Mouse (Mus musculus) limb, embryonic 14.5 days (tissue): Measurements from ENCODE around the gene Apopt1. TPM values are rescaled to one million over a fixed set of nuclear protein-coding genes. Genes with fewer than 3 reads are reported as not detected.

ENCODE experiments used
- ATAC-seq: fragments of 200-750 bp; cut with Nextera tagmentation; 2 replicates; pipeline ENCODE4 v1.8.0; 2017; ENCODE audit warnings: low read depth, moderate number of reproducible peaks, moderate TSS enrichment; ENCODE audit not compliant: low FRiP score
- DNase-seq: peaks from one replicate; pipeline ENCODE4 v3.0.0-alpha.2; 2015; ENCODE audit warnings: low spot score
- H3K27ac ChIP-seq: fragments of 300-500 bp; sonication (generic); replicated peaks from 2 replicates; pipeline ENCODE4 v1.5.1; 2014; ENCODE audit warnings: low read depth, mild to moderate bottlenecking, low read length, moderate library complexity, mixed read lengths
- H3K27me3 ChIP-seq: fragments of 300-500 bp; sonication (generic); 2 replicates; pipeline ENCODE4 v1.6.1; 2014; ENCODE audit warnings: low read length, mixed read lengths; ENCODE audit not compliant: control insufficient read depth, insufficient read depth
- H3K36me3 ChIP-seq: fragments of 300-500 bp; sonication (generic); 2 replicates; pipeline ENCODE4 v1.6.1; 2014; ENCODE audit warnings: mild to moderate bottlenecking, low read length, moderate library complexity, mixed read lengths; ENCODE audit not compliant: control insufficient read depth, insufficient read depth
- H3K4me1 ChIP-seq: fragments of 300-500 bp; sonication (generic); 2 replicates; pipeline ENCODE4 v1.6.1; 2014; ENCODE audit warnings: antibody characterized with exemption, low read length, mixed read lengths; ENCODE audit not compliant: control insufficient read depth, insufficient read depth
- H3K4me2 ChIP-seq: fragments of 300-500 bp; sonication (generic); replicated peaks from 2 replicates; pipeline ENCODE4 v1.6.1; 2014; ENCODE audit warnings: low read depth, mild to moderate bottlenecking, low read length, moderate library complexity; ENCODE audit not compliant: severe bottlenecking
- H3K4me3 ChIP-seq: fragments of 300-500 bp; sonication (generic); replicated peaks from 2 replicates; pipeline ENCODE4 v1.5.1; 2014; ENCODE audit warnings: low read length
- H3K9ac ChIP-seq: fragments of 300-500 bp; sonication (generic); 2 replicates; pipeline ENCODE4 v1.6.1; 2014; ENCODE audit warnings: mild to moderate bottlenecking, low read depth, low read length, moderate library complexity; ENCODE audit not compliant: severe bottlenecking
- H3K9me3 ChIP-seq: fragments of 300-500 bp; sonication (generic); 2 replicates; pipeline ENCODE4 v1.6.1; 2016; ENCODE audit warnings: low read length; ENCODE audit not compliant: control insufficient read depth
- POLR2A ChIP-seq: fragments of 200-500 bp; IDR thresholded peaks from 2 replicates; pipeline ENCODE4 v1.8.0; 2012; ENCODE audit warnings: inconsistent platforms, mild to moderate bottlenecking, moderate library complexity, borderline replicate concordance; ENCODE audit not compliant: insufficient read depth, insufficient read length; ENCODE audit errors: extremely low read depth
- WGBS: fragments of 180-500 bp; shearing (Covaris S2); extraction: QIAGEN DNeasy Blood & Tissue Kit; methylation state at CpG from one replicate; pipeline ENCODE4 v1.1.7; 2014; 5-methylcytosine and 5-hydroxymethylcytosine counted together
- polyA plus RNA-seq, 2 experiments: library from polyadenylated mRNA; depleted of rRNA in 1 of 2; stranded (reverse) in 1 of 2; unstranded in 1 of 2; fragments of >200 nt; fragmentation: Nextera tagmentation in 1 of 2; extraction: Ambion mirVana in 1 of 2; gene quantifications; 2 replicates each; pipeline versions ENCODE4 v1.2.1 to v1.2.3; 2012 to 2014

Gene Apopt1
- polyA plus RNA-seq, 2 experiments = 39.7 to 50.7 TPM

GRCm38 (mm10) chr12:111790631-111791030 lies 77.6 kb downstream of the Apopt1 start:
- no peak overlapping the region for H3K4me2 ChIP-seq
- ATAC-seq = no peak
- H3K9me3 ChIP-seq = no peaks in the 10 kb centered on the region
- H3K9ac ChIP-seq = no peak overlapping the region
- no peaks in the 10 kb centered on the region for H3K27me3 ChIP-seq
- no peak for TF ChIP-seq POLR2A
- H3K4me1 ChIP-seq = no peaks in the 10 kb centered on the region
- H3K36me3 ChIP-seq = peaks cover 98% of the 10 kb centered on the region
- no peak for DNase-seq
- no peak overlapping the region for H3K4me3 ChIP-seq
- 95% methylated on average over 7 of the region's 7 CpGs for WGBS
- no peak overlapping the region for H3K27ac ChIP-seq

- Histone ChIP-seq H3K27me3 (no peaks in the 10 kb centered on the region), H3K4me2 (no peak overlapping the region), H3K4me3 (no peak overlapping the region), H3K9me3 (no peaks in the 10 kb centered on the region), H3K36me3 (peaks cover 98% of the 10 kb centered on the region), H3K4me1 (no peaks in the 10 kb centered on the region), H3K9ac (no peak overlapping the region), H3K27ac (no peak overlapping the region)
- 91% methylated on average over 13 of the region's 13 CpGs for WGBS
- ATAC-seq (no peak), DNase-seq (no peak)
- TF ChIP-seq POLR2A = no peak
These were observed 78.5 kb downstream of the Apopt1 start for GRCm38 (mm10) chr12:111791474-111792104.

GRCm38 (mm10) chr12:111794102-111794501 lies 81.0 kb downstream of the Apopt1 start:
- H3K4me2 ChIP-seq = no peak overlapping the region
- H3K36me3 ChIP-seq = peaks cover 94% of the 10 kb centered on the region
- ATAC-seq (no peak), DNase-seq (no peak)
- H3K4me3 ChIP-seq = no peak overlapping the region
- no peaks in the 10 kb centered on the region for H3K4me1 ChIP-seq
- no peak overlapping the region for H3K27ac ChIP-seq
- no peak for TF ChIP-seq POLR2A
- H3K9ac ChIP-seq = no peak overlapping the region
- H3K9me3 ChIP-seq = no peaks in the 10 kb centered on the region
- no peaks in the 10 kb centered on the region for H3K27me3 ChIP-seq
- WGBS = 84% methylated on average over 21 of the region's 22 CpGs

- peaks cover 93% of the 10 kb centered on the region for H3K36me3 ChIP-seq
These were observed 81.6 kb downstream of the Apopt1 start for GRCm38 (mm10) chr12:111794526-111795179.

GRCm38 (mm10) chr12:111795180-111795895 lies 82.3 kb downstream of the Apopt1 start:
- no peak overlapping the region for H3K27ac ChIP-seq
- ATAC-seq = no peak

More at GRCm38 (mm10) chr12:111794526-111795179, 81.6 kb downstream of the Apopt1 start:
- no peak overlapping the region for H3K27ac ChIP-seq
- 88% methylated on average over 18 of the region's 18 CpGs for WGBS
- ATAC-seq = no peak
- no peak for TF ChIP-seq POLR2A
- H3K4me2 ChIP-seq = no peak overlapping the region
- DNase-seq = no peak
- H3K9ac ChIP-seq = no peak overlapping the region
- no peaks in the 10 kb centered on the region for H3K4me1 ChIP-seq
- no peak overlapping the region for H3K4me3 ChIP-seq
- H3K9me3 ChIP-seq = no peaks in the 10 kb centered on the region
- no peaks in the 10 kb centered on the region for H3K27me3 ChIP-seq

More at GRCm38 (mm10) chr12:111795180-111795895, 82.3 kb downstream of the Apopt1 start:
- TF ChIP-seq POLR2A = no peak
- no peak for DNase-seq
- Histone ChIP-seq H3K36me3 (peaks cover 90% of the 10 kb centered on the region), H3K4me1 (no peaks in the 10 kb centered on the region), H3K27me3 (no peaks in the 10 kb centered on the region), H3K4me2 (no peak overlapping the region), H3K4me3 (no peak overlapping the region), H3K9ac (no peak overlapping the region), H3K9me3 (no peaks in the 10 kb centered on the region)
- WGBS = 91% methylated on average over 28 of the region's 28 CpGs
